Mouse (Mus musculus): ENCODE measurements at regions not wholly inside any gene's neighbourhood (a gene's known extent, or its start where the extent isn't known, plus 50 kb on each side); places are given as distances from the start of the nearest gene placed in this dataset.

- TF ChIP-seq CTCF (IDR thresholded peaks at IDR 0.05; ENCODE audit: control insufficient read depth, insufficient read depth, insufficient replicate concordance, low read depth, low read length): no peak
- no peak for TF ChIP-seq POLR2A (IDR thresholded peaks at IDR 0.05; ENCODE audit: control insufficient read depth, low read depth, low read length)
Observed at GRCm38 (mm10) chr10:117450631-117451030, 70.8 kb upstream of the Cpsf6 start.

Data from testis, adult 2 months (tissue).